Mouse (Mus musculus): ENCODE results near the gene Foxc2. TPM values are rescaled to one million over a fixed set of nuclear protein-coding genes. Genes with fewer than 3 reads are reported as not detected.

The Foxc2 gene
- polyA plus RNA-seq, 1 experiment from 2014 or later, result 0.47 TPM

DNA sequence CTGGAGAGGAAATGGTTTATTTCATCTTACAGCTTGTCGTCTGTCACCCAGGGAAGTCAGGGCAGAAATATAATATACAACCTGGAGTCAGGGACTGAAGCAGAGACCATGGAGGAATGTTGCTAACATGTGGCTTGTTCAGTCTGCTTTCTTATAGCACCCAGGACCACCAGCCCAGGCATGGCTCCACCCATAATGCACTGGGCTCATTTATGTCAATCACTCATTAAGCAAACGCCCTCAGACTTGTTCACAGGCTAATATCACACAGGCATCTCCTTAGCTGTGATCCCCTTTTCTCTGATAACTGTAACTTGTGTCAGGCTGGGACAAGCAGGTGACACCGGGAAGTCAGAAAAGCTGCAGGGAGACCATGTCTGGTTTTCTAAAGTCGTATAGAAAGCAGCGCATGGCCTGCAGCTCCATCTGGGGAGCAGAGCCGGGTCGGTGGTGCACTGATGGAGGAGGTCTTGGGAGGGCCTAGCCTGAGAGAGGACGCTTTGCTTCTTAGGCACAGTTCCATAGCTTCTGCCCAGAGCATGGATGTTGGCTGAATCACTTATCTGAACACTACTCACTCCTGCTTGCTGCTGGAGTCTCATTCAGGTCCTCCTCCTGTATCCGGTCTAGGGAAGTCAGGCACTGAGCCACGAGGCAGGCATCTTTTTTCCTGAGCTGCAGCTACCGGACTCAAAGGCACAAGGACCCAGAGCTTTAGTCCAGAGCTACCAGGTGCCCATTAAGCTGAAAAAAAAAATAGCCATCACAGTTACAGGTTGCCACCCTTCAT is 47.1 kb downstream of the Foxc2 start:
- no peak for TF ChIP-seq CTCF (IDR thresholded peaks at IDR 0.05)
- no peak for TF ChIP-seq EP300 (IDR thresholded peaks at IDR 0.05)
- 55% methylated on average over 11 of the region's 11 CpGs for WGBS
- no peak for ATAC-seq
- Histone ChIP-seq H3K4me2 (replicated peaks; ENCODE audit: low read depth, low read length) (no peak overlapping the region), H3K27me3 (replicated peaks; ENCODE audit: insufficient read depth, low read length) (0 out of 2 replicates have a peak, but pooled peaks cover 9% of the 10 kb centered on the region), H3K27ac (ENCODE audit: low read length) (no peak overlapping the region), H3K4me1 (ENCODE audit: insufficient read depth, low read depth, low read length) (0 out of 2 replicates have a peak, but pooled peaks cover 3% of the 10 kb centered on the region), H3K9me3 (ENCODE audit: low read length) (no peaks in the 10 kb centered on the region), H3K4me3 (ENCODE audit: low read depth, low read length) (no peak overlapping the region), H3K36me3 (ENCODE audit: insufficient read depth, low read length) (no peaks in the 10 kb centered on the region), H3K9ac (replicated peaks; ENCODE audit: low read depth) (no peak overlapping the region)
- DNase-seq (ENCODE audit: low spot score), result no peak

DNA sequence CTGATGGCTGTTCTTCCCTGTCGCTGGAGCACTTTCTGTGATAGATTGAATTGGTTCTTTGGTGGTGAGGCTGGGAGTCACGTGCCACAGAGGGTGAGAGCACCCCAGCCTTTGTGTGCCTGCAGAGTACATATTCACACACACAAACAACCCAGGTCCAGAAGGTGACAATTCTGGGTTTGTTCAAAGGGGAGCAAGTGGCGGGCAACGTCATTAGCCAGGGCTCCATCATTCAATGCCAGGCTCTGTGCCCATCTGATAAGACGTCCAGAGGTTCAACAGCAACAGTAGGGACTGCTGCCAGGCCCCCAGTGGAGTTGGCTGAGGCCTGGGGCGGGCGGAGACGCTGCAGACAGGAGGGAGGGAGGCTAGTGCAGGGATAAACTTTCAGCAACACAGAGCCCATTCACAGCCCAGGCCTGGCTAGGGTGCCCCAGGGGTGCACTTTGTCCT is 48.1 kb downstream of the Foxc2 start:
- Histone ChIP-seq H3K27ac (ENCODE audit: low read length) (no peak overlapping the region), H3K4me3 (ENCODE audit: low read depth, low read length) (no peak overlapping the region), H3K9ac (replicated peaks; ENCODE audit: low read depth) (no peak overlapping the region), H3K27me3 (replicated peaks; ENCODE audit: insufficient read depth, low read length) (0 out of 2 replicates have a peak, but pooled peaks cover 9% of the 10 kb centered on the region), H3K9me3 (ENCODE audit: low read length) (no peaks in the 10 kb centered on the region), H3K4me2 (replicated peaks; ENCODE audit: low read depth, low read length) (no peak overlapping the region), H3K36me3 (ENCODE audit: insufficient read depth, low read length) (no peaks in the 10 kb centered on the region), H3K4me1 (ENCODE audit: insufficient read depth, low read depth, low read length) (0 out of 2 replicates have a peak, but pooled peaks cover 3% of the 10 kb centered on the region)
- TF ChIP-seq EP300 (IDR thresholded peaks at IDR 0.05) (no peak), CTCF (IDR thresholded peaks at IDR 0.05) (no peak)
- ATAC-seq (peak; percentile 85), DNase-seq (ENCODE audit: low spot score) (peak; percentile 66)
- WGBS, result 12% methylated on average over 8 of the region's 8 CpGs

DNA sequence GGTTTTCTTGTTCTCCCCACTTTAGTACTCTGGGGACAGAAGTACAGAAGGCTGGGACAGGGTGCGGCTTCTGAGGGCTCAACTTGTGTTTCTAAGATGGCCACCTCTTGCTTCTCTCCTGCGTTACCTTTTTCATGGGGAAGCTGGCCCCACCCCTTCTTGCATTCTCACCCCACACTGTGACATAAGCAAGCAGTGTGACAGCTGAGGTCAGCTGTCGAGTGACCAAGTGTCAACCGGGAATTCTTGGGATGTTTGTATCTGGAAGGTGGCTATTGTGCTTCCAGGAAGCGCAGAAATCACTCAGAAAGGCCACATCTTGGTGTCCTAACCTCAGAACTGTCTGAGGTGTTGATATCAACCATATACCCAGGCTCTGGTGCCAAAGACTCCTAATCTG is 52.1 kb downstream of the Foxc2 start:
- no peaks in the 10 kb centered on the region for H3K9me3 ChIP-seq (ENCODE audit: low read length)
- no peak for TF ChIP-seq CTCF (IDR thresholded peaks at IDR 0.05)
- H3K4me2 ChIP-seq (replicated peaks; ENCODE audit: low read depth, low read length), result no peak overlapping the region
- H3K4me3 ChIP-seq (ENCODE audit: low read depth, low read length), result no peak overlapping the region
- H3K27ac ChIP-seq (ENCODE audit: low read length), result no peak overlapping the region
- 0 out of 2 replicates have a peak, but pooled peaks cover 3% of the 10 kb centered on the region for H3K4me1 ChIP-seq (ENCODE audit: insufficient read depth, low read depth, low read length)
- no peak overlapping the region for H3K9ac ChIP-seq (replicated peaks; ENCODE audit: low read depth)
- 49% methylated on average over 5 of the region's 5 CpGs for WGBS
- no peak for ATAC-seq
- H3K27me3 ChIP-seq (replicated peaks; ENCODE audit: insufficient read depth, low read length), result 0 out of 2 replicates have a peak, but pooled peaks cover 9% of the 10 kb centered on the region
- no peak for DNase-seq (ENCODE audit: low spot score)
- H3K36me3 ChIP-seq (ENCODE audit: insufficient read depth, low read length), result no peaks in the 10 kb centered on the region

Small RNA genes within 50 kb of the gene (microRNA-seq; reads per million reads assigned to microRNA genes)
- gene Gm27530, result not detected

Other genes starting within 250 kb of the Foxc2 start
- gene Foxf1, start 31.8 kb upstream of the Foxc2 start, polyA plus RNA-seq (2015; fragmentation: Nextera tagmentation; extraction: Ambion mirVana), result 156 and 194 TPM in 2 replicates
- 36.1 and 37.7 TPM in 2 replicates for gene Mthfsd, start 7.8 kb upstream of the Foxc2 start, polyA plus RNA-seq (2015; fragmentation: Nextera tagmentation; extraction: Ambion mirVana)
- gene Foxl1, start 11.8 kb downstream of the Foxc2 start, polyA plus RNA-seq (2015; fragmentation: Nextera tagmentation; extraction: Ambion mirVana), result 0.88 and 1.3 TPM in 2 replicates

Data from lung, postnatal 0 days (tissue).